Mouse (Mus musculus) bone marrow macrophage, adult 2 months (primary cell): ENCODE data around the gene Dnal4. TPM values are rescaled to one million over a fixed set of nuclear protein-coding genes. Genes with fewer than 3 reads are reported as not detected.
"Not testable (repeated sequence)": the region's sequence is repeated elsewhere in the genome, so short reads cannot be mapped to it uniquely, and the experiment has no call there.

Experiments
- H3K27ac ChIP-seq: 2 replicates; pipeline ENCODE4 v1.5.1; 2012; ENCODE audit warnings: low read depth, low read length; ENCODE audit not compliant: insufficient read depth
- H3K4me1 ChIP-seq: 2 replicates; pipeline ENCODE4 v1.6.1; 2012; ENCODE audit warnings: low read length; ENCODE audit not compliant: control insufficient read depth, insufficient read depth
- H3K4me3 ChIP-seq: 2 replicates; pipeline ENCODE4 v1.5.1; 2012; ENCODE audit warnings: mild to moderate bottlenecking, low read length, moderate library complexity; ENCODE audit not compliant: insufficient read depth
- CTCF ChIP-seq: IDR thresholded peaks from 2 replicates; pipeline ENCODE4 v1.5.1; 2012; ENCODE audit warnings: low read depth, mild to moderate bottlenecking, low read length, moderate library complexity
- POLR2A ChIP-seq: IDR thresholded peaks from 2 replicates; pipeline ENCODE4 v1.6.1; 2012; ENCODE audit warnings: mild to moderate bottlenecking, low read depth, low read length, borderline replicate concordance
- polyA plus RNA-seq: library from polyadenylated mRNA; stranded (reverse); fragments of >200 nt; gene quantifications from 2 replicates; pipeline ENCODE4 v1.2.4, GENCODE M21; 2012; ENCODE audit not compliant: missing spikeins, insufficient read depth, insufficient read length

Dnal4 gene
- 23.9 and 26.0 TPM in 2 replicates for polyA plus RNA-seq

- peaks cover 11% of the 10 kb centered on the region for H3K4me1 ChIP-seq
- TF ChIP-seq POLR2A: no peak
- TF ChIP-seq CTCF: no peak
- no peak within 1 kb of the TSS for H3K27ac ChIP-seq
- no peak within 1 kb of the TSS for H3K4me3 ChIP-seq
These were observed at the start of gene Dnal4 for GRCm38 (mm10) chr15:79777749-79778148. Gene Dnal4, minus strand, starts transcription at chr15:79777849.

GRCm38 (mm10) chr15:79827061-79827777, 49.6 kb upstream of the Dnal4 start:
- Histone ChIP-seq H3K4me1 (no peaks in the 10 kb centered on the region), H3K27ac (no peak overlapping the region), H3K4me3 (no peak overlapping the region)
- TF ChIP-seq POLR2A: no peak
- TF ChIP-seq CTCF: no peak

- H3K4me3 ChIP-seq: no peak overlapping the region
- no peaks in the 10 kb centered on the region for H3K4me1 ChIP-seq
- TF ChIP-seq POLR2A: no peak
- H3K27ac ChIP-seq: no peak overlapping the region
These were observed 48.7 kb upstream of the Dnal4 start for GRCm38 (mm10) chr15:79826221-79826935.

- H3K27ac ChIP-seq: no peak overlapping the region
- no peak overlapping the region for H3K4me3 ChIP-seq
- TF ChIP-seq POLR2A (no peak), CTCF (peak; percentile 53)
- no peaks in the 10 kb centered on the region for H3K4me1 ChIP-seq
These were observed 47.6 kb upstream of the Dnal4 start for GRCm38 (mm10) chr15:79825146-79825825.

- H3K4me1 ChIP-seq: no peaks in the 10 kb centered on the region
- TF ChIP-seq POLR2A: no peak
- TF ChIP-seq CTCF: no peak
- H3K4me3 ChIP-seq: no peak overlapping the region
- no peak overlapping the region for H3K27ac ChIP-seq
These were observed 46.1 kb upstream of the Dnal4 start for GRCm38 (mm10) chr15:79823588-79824280.

GRCm38 (mm10) chr15:79822265-79823199, 44.9 kb upstream of the Dnal4 start:
- no peak overlapping the region for H3K4me3 ChIP-seq
- H3K27ac ChIP-seq: no peak overlapping the region
- H3K4me1 ChIP-seq: no peaks in the 10 kb centered on the region
- no peak for TF ChIP-seq POLR2A
- TF ChIP-seq CTCF: no peak

DNA sequence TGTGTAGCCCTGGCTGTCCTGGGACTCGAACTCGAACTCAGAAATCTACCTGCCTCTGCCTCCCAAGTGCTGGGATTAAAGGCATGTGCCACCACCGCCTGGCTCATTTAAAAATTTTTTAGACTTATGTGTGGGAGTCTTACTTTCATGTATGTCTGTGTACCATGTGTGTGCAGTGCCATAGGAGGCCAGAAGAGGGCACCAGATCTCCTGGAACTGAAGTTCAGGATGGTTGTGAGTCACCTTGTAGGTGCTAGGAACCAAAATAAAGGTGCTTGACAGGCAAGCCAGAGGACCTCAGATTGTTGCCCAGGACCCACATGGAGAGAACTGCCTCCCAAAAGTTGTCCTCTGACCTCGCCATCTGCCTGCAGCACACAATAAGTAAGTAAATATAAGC, 40.7 kb upstream of the Dnal4 start:
- Histone ChIP-seq H3K4me3 (no peak overlapping the region), H3K4me1 (no peaks in the 10 kb centered on the region; the same call in 1 of the 2 replicates), H3K27ac (no peak overlapping the region)
- no peak for TF ChIP-seq CTCF
- TF ChIP-seq POLR2A: no peak

DNA sequence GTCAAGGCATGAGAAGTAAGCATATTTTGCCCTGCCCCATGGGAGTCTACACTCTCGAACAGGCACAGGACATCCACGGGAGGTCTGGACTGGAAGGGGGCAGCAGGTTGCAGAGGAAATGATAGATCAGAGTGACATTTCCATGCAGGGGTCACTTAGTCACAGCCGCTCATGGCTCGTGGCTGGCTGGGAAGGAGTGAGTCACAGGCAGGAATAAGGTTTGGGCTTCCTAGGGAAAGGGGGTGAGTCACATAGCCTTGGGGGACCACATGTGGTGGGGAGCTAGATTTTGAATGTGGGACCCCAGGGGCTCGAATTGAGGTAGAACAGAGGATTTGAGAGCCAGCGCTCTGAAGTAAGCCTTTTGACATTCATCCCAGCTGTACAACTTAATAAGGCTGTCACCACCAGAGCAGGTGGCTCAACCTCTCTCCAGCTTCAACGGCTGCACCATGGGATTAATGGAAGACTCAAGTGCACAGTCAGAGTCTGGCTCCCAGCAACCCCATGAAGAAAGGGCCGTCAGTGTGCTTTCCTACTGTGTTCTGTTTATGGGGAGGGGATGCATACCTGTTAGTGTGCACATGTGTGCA, 36.1 kb upstream of the Dnal4 start:
- Histone ChIP-seq H3K27ac (no peak overlapping the region), H3K4me3 (no peak overlapping the region), H3K4me1 (no peaks in the 10 kb centered on the region; the same call in 1 of the 2 replicates)
- TF ChIP-seq POLR2A (no peak), CTCF (no peak)

DNA sequence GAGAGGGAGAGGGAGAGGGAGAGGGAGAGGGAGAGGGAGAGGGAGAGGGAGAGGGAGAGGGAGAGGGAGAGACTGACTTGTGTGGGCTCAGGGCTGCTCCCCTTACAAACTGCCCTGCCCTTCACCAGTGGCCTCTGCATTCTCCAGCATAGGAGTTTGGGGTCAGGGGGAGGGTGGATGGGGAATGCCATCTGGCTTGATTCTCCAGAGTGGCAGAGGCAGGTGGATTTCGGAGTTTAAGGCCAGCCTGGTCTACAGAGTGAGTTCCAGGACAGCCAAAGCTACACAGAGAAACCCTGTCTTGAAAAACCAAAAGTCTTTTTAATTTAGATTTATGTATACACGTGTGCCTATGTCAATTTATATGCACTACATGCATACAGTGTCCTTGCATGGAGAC, 35.2 kb upstream of the Dnal4 start:
- H3K4me1 ChIP-seq, H3K27ac ChIP-seq, H3K4me3 ChIP-seq: not testable (repeated sequence)
